Mouse (Mus musculus) brain, embryonic 14.5 days (tissue): ENCODE results near the gene Themis2.

ENCODE experiments used
- CTCF ChIP-seq: fragments of 200-500 bp; IDR thresholded peaks from 2 replicates; pipeline ENCODE4 v1.5.1; 2012; ENCODE audit warnings: inconsistent platforms, mild to moderate bottlenecking, moderate library complexity, borderline replicate concordance; ENCODE audit not compliant: insufficient read depth, insufficient read length; ENCODE audit errors: extremely low read depth
- POLR2A ChIP-seq: fragments of 200-500 bp; IDR thresholded peaks from 2 replicates; pipeline ENCODE4 v1.6.1; 2012; ENCODE audit warnings: mild to moderate bottlenecking, inconsistent platforms, borderline replicate concordance; ENCODE audit not compliant: poor library complexity, insufficient read depth, insufficient read length, severe bottlenecking; ENCODE audit errors: extremely low read depth

- TF ChIP-seq CTCF (no peak), POLR2A (no peak)
Observed at GRCm38 (mm10) chr4:132804331-132804730, 8.1 kb upstream of the Themis2 start.
